12 mouse cellular contexts compared by ENCODE assay signal in genomic region chr9:5298329-5299131, GRCm38 (mm10). TPM values are rescaled to one million over a fixed set of nuclear protein-coding genes. Genes with fewer than 3 reads are reported as not detected.
A peak's percentile ranks its signal among the peaks of the same experiment; 100 is the strongest.
DNase-seq lines count a peak whose midpoint lies in the region; TF ChIP-seq lines count a peak whose summit lies in the region.
"Had no signal": no experiment of that assay in that cellular context is flagged by ENCODE, and none has a peak within 500 bp of the region (broad histone marks: within the 10 kb centered on the region; RNA-seq: fewer than 3 reads in every experiment).

Gene Casp1 (plus strand): TSS chr9:5298517.

- peaks cover 31% of the 10 kb centered on the region for H3K79me2 ChIP-seq in macrophage (ENCODE audit: inconsistent target)

- intact Hi-C loops in gastrocnemius, adult 2 months (cut with DNase I): no loop called here

- H3K36me3 ChIP-seq in macrophage (ENCODE audit: inconsistent target): peaks cover 13% of the 10 kb centered on the region; the same call in 1 of the 2 replicates
- H3K36me3 ChIP-seq: forebrain, embryonic 10.5 days; heart, embryonic 10.5 days; lung, embryonic 15.5 days; neural tube, embryonic 13.5 days had no signal

- peak within 1 kb of the TSS; percentile 50 for H3K27ac ChIP-seq in gastrocnemius, adult 2 months
- peak within 1 kb of the TSS; percentile 90 for H3K27ac ChIP-seq in macrophage
- H3K27ac ChIP-seq: forebrain, embryonic 10.5 days; heart, embryonic 10.5 days; lung, embryonic 15.5 days; neural tube, embryonic 13.5 days had no signal

- TF ChIP-seq CTCF in gastrocnemius, adult 2 months (IDR thresholded peaks at IDR 0.05): no peak

- WGBS in macrophage (ENCODE audit: missing documents): 1% methylated on average over 11 of the region's 11 CpGs

- H3K4me3 ChIP-seq in gastrocnemius, adult 2 months: peak within 1 kb of the TSS; percentile 54
- H3K4me3 ChIP-seq in macrophage (ENCODE audit: inconsistent target): peak within 1 kb of the TSS; percentile 65
- H3K4me3 ChIP-seq: forebrain, embryonic 10.5 days; heart, embryonic 10.5 days; lung, embryonic 15.5 days; neural tube, embryonic 13.5 days had no signal

- no peak for DNase-seq in gastrocnemius, adult 2 months
- no peak for DNase-seq in gastrocnemius, postnatal 25 days
- DNase-seq in spleen, postnatal 36 days (ENCODE audit: low spot score in 2 of 2): peak; percentile 8 to 31
- no peak for DNase-seq in spleen, postnatal 10 days (ENCODE audit: low spot score in 2 of 2)
- no peak for DNase-seq in thymus, postnatal 10 days (ENCODE audit: low spot score in 2 of 2)
- DNase-seq in c-Kit-positive CD71-positive TER-119-positive erythroid progenitor cells, embryonic 14.5 days (ENCODE audit: low spot score): no peak
- DNase-seq in cerebellum, adult 9-10 months: no peak

RNA-seq across cellular contexts. Expression of gene Casp1, which starts in this region (rescaled TPM):
- under 1 TPM; 0.15 to 0.36 TPM for total RNA-seq in gastrocnemius, adult 2 months (2021)
- total RNA-seq in gastrocnemius, postnatal 25 days (2021): under 1 TPM; 0.36 to 0.59 TPM
- 100 to 1,000 TPM in 14 of 26 experiments, 10 to 100 TPM in 12; 64.3 to 298 (median 129) TPM for total RNA-seq in macrophage (2018; cell fraction: chromatin; rRNA removed)
- 100 to 1,000 TPM; 103 to 313 (median 192) TPM for total RNA-seq in macrophage (2018; cell fraction: cytosol; rRNA removed)
- 100 to 1,000 TPM in 17 of 26 experiments, 10 to 100 TPM in 9; 76.9 to 348 (median 163) TPM for total RNA-seq in macrophage (2018; cell fraction: nucleus; rRNA removed)
- 124 to 216 TPM (median 137 TPM) in 3 replicates for polyA plus RNA-seq in macrophage (2018)

Comparison
In these comparisons a context has a peak if more than half of its experiments do, and no peak if none do; other contexts are left out.
1. DNase-seq: peak in spleen, postnatal 36 days (2 of 2); none in gastrocnemius, adult 2 months (single experiment), gastrocnemius, postnatal 25 days (single experiment), spleen, postnatal 10 days (0 of 2), thymus, postnatal 10 days (0 of 2), c-Kit-positive CD71-positive TER-119-positive erythroid progenitor cells, embryonic 14.5 days (single experiment) and cerebellum, adult 9-10 months (single experiment).